Mouse (Mus musculus) adrenal gland, adult 2 months (tissue): Measurements from ENCODE around the gene Mthfd1l. TPM values are rescaled to one million over a fixed set of nuclear protein-coding genes. Genes with fewer than 3 reads are reported as not detected.
"Not testable (repeated sequence)": the region's sequence is repeated elsewhere in the genome, so short reads cannot be mapped to it uniquely, and the experiment has no call there.

Source experiments
- DNase-seq: peaks from one replicate; pipeline ENCODE4 v3.0.0; 2021
- polyA plus RNA-seq: library from polyadenylated mRNA; depleted of rRNA; stranded (reverse); fragments of >200 nt; gene quantifications from 2 replicates; pipeline ENCODE4 v1.2.3, GENCODE M21; 2012
- total RNA-seq, 2 experiments: library from RNA; stranded (reverse); gene quantifications; 2 replicates each; pipeline ENCODE4 v1.2.3; 2021

Mthfd1l gene
- total and polyA plus RNA-seq, 3 experiments: 2.3 to 5.4 (median 2.7) TPM

DNA sequence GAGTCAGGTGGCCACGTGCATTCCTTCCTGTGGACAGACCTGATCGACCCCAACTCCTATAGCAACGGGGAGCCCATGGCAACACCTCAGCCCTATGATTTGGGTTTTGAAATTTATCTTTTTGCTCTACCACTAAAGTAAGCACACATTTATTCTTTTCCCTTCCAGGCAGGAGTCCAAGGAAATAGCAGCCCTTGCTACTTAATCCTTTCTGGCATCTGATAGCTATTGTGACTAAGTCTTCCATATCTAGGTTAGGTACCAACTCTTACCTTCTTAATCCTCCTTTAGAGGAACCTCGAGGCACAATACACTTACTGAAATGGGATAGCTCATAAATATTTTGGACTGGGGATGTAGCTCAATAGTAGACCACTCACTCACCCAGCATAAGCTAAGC, 180.1 kb downstream of the Mthfd1l start:
- DNase-seq: no peak

DNA sequence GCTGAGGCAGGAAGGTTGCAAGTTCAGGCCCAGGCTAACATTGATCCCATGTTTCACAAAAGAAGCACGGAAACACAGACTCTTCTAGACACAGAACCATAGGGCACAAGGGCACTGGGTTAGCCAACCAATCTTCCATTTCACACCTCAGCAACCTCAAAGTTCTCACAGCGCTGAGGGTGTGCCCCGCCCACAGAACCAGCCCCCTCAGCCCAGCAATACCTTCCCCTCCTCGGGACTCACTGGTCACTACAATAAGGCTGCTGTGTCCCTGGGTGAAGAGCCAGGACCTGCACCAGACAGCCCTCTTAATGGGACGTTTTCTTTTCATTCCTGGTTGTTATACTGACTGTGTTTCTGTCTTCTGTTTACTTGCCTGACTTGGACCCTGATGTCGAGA, 181.1 kb downstream of the Mthfd1l start:
- DNase-seq: no peak

DNA sequence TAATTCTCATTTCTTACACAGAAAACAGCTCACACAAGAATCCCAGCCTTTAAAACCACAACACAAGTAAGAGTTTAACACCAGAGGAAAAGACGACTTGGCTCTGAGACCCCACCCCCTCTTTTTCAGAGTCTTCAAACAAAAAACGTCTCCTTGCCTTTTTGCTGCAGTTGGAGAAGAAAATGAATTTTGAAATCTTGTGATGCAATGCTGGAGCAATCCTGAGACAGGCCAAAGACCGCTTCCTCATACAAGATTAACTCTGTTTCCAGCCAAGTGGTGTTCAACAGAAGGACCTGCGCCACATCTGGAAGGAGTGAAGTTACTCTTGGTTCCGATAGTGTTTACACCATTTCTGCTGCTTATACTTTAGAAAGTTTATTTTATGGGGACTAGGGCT, 182.6 kb downstream of the Mthfd1l start:
- no peak for DNase-seq

DNA sequence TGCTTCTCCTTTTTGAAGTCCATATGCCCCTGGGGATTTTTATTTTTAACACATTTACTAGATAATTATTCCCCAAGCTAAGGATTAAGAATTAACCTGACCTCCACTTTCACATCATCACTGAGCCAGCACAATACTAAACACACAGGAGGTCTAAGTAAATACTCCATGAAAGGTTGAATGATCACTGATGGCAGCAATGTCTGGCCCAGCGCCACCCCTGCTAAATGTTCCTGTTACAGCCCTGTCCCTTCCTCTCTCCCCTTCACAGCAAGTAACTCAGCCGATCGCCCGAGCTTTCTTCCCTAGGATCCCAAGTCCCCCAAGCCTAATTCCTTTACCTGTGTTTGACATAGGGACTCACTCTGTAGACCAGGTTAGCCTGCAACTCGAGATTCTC, 185.6 kb downstream of the Mthfd1l start:
- DNase-seq: no peak

DNA sequence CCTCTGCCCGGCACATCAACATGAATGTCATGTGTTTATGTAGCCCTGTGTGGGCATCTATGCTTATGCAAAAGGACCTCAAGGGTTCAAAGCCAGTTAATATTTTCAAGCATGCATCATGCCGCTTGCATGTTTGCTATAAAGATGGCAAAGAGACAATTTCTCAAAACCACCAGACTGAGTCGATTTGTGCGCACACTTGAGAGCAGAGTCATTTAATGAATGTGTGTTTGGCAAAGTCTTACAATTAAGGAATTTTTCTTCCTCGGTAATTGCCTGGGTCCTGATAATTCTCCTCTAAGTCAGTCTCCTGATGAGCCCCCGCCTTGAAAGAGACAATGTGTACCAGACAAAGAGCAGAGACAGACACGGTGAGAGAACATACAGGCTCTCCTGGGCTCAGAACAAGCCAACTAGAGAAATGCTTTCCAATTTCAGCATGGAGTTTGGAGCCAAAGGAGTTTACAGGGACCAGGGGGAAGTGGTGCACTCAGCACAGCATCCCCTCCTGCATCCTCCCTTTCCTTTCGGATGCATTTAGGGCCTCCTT, 186.7 kb downstream of the Mthfd1l start:
- no peak for DNase-seq

DNA sequence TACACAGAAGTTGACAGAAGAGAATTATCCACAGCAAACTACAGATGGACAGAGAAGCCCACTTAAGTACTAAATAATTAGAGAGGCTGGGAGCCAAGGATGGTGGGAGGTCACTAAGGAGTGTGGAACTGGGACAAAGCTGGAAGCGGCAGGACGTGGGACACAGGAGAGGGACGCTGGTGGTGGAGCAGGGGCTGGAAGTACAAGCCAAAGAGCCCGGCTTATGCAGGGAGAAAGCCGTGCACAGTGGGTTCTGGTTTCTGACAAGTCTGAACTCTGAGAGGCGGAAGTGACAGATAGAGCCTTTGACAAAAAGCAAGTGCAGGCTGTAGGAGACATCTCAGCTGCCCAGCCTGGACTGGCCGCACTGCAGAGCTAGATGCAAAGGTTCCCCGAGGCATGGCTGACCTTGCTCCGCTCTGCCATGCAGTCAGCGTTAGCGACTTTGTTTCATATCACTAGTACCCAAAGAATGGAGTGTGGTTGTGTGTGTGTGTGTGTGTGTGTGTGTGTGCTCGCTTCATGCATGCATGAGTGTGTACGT, 187.4 kb downstream of the Mthfd1l start:
- DNase-seq: no peak

DNA sequence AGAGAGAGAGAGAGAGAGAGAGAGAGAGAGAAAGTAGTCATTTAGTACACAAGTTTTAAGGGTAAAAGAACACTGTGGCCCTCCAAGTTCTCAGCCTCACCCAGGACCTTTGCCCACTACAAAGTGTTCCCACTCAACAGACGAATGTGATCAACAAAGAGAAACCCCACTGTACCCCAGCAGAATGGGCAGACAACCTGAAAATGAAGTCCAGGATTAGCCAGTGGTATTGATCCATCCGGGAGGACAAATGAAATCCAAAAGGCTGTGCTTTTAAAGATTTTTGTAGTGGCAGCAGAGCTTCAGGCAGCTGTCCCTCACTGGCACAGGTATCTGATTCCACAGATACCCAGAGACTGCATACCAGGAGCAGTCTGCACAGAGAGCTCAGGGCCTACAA, 189.1 kb downstream of the Mthfd1l start:
- no peak for DNase-seq

DNA sequence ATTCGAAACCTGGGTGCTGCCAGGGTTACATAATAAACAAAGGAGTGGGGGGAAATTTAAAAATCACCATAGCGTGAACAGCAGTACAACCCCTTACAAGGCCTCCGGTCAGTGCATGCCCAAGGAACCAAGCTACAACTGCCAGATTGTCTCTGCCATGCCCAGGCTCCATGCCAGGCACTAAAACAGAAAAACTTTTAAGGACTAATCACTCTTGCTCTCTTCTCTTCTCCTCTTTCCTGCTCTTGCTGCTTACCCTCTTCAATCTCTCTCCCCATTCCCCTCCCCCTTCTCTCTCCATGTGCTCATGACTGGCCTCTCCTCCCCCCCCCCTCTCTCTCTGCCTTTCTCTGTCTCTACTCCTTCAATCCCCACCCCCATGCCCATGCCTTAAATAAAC, 190.1 kb downstream of the Mthfd1l start:
- no peak for DNase-seq

DNA sequence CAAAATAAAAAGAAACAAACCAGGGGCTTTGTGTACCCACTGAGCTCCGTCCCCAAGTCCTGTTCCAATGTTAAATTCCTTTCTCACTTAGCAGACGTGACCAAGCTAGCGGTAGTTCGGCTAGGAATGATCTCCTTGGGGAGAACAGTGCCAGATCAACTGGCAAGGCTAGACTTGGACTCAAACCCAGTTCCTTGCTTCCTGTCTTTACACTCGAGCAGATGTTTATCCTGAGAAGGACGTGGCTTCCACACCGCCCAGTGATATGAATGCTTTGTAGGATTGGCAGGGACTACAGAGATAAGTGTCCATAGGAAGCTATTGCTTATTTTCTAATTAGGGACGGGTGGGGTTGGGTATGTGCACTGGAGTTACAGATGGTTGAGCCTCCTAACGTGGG, 191.8 kb downstream of the Mthfd1l start:
- DNase-seq: no peak

DNA sequence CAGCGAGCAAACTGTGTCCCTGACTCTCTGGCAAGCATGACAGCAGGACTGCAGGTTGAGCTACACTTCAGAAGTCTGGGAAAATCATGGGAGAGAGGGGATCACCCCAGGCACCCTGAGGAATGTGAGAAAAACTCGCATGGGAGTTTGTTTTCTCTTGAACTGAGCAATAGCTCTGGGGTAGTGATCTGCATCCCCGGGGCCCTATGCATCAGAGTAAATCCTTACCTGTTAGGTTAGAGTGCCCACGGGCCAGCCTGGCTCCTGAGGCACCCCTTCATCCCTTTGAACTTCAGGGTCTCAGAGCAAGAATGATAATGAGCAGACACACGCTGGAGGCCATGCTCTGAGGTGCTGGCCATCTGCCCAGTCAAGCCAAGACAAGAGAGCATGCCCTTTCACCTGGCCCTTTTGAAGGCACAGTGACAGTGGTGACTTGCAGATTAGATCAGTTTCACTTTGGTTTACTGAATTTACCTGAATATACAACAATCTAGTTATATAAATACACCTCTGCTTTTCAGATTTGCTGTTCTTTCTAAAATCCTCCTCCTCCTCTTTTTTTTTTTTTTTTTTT, 195.4 kb downstream of the Mthfd1l start:
- no peak for DNase-seq

DNA sequence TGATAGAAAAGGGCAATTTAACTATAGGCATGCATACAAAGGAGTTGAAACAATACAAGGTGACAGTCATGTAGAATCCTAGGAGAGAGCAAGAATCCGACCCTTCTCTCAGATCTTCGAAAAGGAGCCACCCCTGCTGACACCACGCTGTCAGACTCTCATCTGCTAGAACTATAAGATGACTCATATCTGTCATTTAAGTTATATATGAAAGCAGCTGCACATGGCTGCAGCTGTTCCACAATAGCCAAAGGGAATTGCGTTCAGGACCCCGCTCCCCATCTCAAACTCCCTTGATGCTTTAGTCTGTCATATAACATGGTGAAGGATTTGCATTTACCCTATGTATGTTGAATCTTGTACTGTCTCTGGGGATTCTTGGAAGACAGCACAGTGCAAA, 201.3 kb downstream of the Mthfd1l start:
- DNase-seq: no peak

DNA sequence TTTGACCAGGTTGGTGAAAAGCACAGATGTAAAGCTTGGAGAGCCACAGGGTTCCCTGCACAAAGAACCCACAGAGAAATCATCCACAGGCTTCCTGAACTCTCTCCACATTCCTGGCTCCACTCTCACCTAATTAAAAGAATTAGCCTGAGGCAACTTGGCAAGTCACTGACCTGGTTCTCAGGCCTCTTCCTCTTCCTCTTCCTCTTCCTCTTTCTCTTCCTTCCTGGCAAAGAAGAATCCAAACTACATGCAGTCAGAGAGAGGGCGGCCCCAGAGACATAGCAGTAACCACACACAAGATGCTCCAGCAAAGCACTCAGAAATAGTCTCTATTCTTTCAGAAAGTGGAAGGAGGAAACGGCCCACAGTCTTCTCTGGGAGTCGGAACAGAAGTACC, 201.8 kb downstream of the Mthfd1l start:
- DNase-seq: no peak

DNA sequence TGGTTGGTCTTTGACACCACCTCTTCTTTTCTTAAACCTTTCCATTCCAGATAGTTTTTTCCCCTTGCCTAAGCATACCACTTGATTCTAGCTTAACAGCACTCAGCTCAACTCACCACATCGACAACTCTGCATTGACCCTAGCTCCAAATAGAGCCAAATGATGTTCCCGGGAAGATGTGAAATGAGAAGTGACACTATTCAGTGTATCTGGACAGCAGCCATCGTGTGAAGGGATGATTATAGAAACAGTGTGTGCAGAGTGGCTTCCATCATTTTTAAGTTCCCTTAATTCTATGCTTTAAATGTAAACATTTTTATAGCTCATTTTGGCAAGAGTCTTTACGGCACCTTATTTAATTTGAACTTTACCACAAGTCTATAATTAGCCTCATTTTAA, 204.4 kb downstream of the Mthfd1l start:
- no peak for DNase-seq

DNA sequence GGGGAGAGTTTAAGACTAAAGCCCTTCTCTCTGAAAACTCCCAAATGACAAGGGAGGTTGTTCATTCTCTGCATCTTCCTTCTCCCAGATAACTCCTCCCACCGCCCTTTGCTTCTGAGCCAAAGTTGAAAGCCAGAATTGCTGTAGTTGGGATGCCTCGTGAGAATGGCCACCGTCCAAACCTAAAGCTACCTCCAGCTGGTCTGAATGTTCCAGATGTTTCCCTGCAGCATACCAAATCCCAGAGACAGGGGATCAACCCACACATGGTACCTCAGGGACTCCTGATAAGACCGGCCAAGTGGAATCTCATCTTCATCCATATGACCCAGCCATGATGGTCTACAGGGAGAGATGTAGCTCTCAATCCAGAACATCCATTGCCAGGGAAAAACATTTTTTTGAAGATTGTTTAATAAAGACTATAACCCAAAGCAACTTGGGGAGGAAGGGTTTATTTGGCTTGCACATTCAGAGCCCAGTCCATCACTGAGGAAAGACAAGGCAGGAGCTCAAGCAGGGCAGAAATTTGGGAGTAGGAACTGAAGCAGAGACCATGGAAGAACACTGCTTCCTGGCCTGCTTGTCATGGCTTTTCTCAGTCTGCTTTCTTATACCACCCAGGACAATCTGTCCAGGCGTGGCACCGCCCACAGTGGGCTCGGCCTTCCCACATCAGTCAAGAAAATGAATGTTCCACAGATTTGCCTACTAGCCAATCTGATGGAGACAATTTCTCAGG, 206.3 kb downstream of the Mthfd1l start:
- no peak for DNase-seq

DNA sequence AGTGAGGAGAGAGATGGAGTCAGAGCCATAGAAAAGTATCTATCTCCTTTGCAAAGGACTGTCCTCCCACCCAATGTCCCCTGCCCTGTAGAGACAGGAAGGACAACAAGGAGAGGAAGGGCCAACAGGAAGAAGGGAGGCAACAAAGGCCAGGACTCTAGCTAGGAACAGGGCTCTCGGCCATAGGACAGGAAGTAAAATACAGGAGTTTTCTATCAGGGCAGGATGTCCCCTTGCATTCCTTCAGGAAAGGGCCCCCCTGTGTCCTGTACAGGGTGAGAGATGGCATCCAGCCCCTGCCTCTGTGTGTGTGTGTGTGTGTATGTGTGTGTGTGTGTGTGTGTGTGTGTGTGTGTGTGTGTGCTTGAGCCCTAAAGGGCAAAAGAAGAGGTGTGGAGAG, 209.0 kb downstream of the Mthfd1l start:
- peak; percentile 15 for DNase-seq

DNA sequence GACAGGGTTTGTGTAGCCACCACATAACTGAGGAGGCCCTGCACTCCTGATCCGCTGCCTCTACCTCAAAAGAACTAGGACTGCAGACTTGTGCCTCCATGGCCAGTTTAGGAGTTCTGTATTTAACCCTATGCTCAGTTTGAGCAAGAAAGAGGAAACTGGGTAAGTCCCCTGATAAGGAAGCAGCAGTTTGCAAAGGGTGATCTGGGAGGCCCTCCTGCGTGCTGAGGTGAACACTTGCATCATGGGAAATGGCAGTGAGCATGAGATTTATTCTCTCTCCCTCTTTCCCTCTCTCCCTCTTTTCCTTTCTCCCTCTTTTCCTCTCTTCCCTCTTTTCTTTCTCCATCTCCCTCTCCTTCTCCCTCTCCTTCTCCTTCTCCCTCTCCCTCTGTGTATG, 209.5 kb downstream of the Mthfd1l start:
- no peak for DNase-seq

DNA sequence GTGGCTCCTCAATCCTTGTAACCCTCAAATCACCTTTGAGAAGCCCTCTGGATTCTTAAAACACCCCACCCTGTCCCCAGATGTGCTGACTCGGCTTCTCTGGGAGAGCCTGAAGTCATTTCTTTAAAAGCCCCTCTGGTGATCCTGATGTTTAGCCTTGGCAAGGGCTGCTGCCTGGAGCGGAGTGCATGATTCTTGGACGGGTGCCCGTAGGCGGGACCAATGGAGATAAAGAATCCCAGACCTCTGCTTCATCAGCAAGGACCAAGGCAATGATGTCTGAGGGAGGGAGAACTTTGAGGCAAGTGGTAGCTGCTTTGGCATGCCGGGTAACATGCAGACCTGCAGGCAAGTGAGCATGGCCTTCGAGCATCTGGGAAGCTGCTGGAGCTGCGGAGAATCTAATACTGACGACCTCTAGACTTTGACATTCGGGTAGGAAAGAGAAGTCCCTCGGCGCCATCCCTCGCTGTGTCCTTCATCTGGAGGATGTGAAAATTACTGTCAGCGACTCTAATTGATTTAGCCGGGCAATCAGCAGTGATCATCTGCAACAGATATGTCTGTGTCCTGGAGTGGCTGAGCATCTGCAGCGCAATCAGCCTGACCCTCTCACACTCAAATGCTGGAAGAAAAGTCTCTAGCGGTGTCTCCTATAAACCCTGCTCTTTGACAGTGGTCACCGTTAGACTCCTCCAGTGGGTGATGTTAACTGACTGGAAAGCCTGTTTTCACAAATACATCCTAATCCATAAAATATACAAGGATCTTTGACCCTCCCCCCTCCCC, 215.9 kb downstream of the Mthfd1l start:
- DNase-seq: peak; percentile 86

DNA sequence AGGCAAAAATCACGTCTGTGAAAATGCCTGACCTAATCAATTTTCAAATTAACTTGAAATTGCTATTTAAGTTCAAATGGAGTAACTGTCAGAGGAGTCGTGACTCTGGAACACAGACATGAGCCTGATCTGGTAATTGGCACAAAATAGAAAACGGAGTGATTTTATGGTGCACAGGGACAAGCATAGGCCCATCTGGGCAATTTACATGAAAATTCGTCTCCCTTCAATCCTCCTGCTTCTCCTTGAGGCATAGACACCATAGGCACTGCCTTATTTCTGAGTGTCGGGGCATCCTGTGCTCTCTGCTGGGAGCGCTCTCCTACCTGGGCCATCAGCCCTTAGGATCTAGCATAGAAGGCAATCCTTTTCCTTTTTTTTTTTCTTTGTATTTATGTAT, 216.5 kb downstream of the Mthfd1l start:
- no peak for DNase-seq

DNA sequence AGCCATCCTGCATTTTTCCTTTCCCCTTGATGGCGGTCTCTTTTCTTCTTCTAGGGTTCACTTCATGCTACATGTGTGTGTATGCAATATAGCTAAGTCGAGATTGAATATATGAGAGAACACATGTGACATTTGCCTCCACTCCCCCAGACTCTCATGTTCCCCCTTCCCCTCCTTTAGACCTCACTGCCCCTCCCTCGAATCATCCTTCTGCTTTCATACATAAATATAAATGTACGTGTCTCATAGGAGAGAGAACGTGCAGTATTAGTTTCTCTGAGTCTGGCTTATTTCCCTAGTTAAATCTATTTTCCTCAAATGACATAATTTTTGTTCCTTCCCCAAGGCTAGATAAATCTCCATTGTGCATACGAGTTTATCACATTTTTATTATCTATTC, 226.1 kb downstream of the Mthfd1l start:
- DNase-seq: no peak

DNA sequence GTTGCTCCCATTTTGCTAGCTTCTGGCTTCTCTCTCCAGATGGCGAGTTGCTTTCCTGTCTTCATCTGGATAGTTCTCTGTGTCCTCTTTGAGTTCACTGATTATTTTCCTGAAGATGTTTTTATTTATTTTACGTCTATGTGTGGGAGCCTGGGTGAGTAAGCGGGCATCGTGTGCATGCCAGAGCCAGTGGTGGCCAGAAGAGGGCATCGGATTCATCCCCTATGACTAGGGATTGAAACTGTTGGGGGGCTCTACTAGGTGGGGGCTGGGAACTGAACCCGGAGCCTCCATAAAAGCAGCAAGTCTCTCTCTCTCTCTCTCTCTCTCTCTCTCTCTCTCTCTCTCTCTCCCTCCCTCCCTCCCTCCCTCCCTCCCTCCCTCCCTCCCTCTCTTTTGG, 227.0 kb downstream of the Mthfd1l start:
- DNase-seq: no peak

DNA sequence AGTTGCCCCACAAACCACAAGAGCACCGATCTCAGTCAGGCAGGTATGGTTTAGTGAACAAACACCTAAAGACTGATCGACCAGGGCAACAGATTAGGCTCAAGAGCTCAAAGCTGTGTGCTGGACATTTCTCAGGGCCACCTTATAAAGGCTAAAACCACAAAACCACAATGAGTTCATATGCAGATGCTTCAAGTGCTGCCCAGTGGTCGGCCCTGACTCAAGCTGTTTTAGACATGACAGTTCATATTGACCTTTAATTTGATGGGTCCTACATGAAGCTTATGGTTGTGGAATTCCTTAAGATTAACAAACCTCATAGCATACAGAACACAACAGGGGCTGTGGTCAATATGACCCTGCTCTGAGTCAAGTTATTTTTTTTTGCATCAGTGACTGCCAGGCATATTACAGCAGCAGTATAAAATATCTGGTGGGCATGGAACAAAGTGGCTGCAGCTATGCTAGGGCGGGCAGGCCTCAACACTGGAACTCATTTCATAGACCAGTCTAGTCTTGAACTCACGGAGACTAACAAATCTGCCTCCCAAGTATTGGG, 227.7 kb downstream of the Mthfd1l start:
- DNase-seq: no peak

DNA sequence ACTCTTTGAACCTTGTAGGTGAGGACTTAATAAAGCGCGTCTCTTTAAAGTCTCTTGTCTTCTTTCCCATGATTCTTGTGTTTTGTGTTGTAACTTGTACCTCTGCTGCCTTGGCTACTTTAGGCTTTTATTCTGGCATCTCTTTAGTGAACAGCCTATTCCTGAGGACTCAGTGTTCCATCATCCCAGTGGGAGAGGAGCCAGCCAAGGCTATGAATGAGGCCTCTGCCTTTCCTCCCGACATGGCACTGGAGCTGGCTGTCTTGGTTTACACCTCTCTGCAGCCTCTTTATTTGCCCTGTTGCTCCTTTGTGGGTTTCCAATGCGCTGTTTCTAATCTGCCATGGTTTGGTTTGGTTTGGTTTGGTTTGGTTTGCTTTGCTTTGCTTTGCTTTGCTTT, 228.2 kb downstream of the Mthfd1l start:
- no peak for DNase-seq

DNA sequence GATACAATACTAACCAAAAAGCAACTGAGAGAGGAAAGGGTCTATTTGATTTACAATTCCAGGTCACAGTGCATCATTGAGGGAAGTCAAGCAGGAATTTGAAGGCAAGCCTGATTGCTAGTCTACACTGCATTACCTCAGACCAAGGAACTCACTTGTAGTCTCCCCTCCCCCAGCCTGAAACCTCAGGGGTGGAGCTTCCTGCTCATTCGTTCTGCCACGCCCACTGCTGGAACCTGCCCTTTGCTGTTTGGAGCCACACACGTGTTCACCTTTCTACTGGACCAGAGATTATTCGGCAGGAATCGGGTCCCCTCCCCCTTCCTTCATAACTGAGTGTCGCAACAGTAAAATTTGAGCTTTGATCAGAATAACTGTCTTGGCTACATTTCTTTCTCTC, 230.7 kb downstream of the Mthfd1l start:
- DNase-seq: not testable (repeated sequence)
